Mouse (Mus musculus) c-Kit-positive CD71-negative TER-119-negative erythroid progenitor cells, embryonic 14.5 days (primary cell): ENCODE results near the gene Snx7.

ENCODE experiments used
- DNase-seq: peaks from one replicate; pipeline ENCODE4 v3.0.0-alpha.2; 2013; ENCODE audit warnings: low read depth

The Snx7 gene

DNA sequence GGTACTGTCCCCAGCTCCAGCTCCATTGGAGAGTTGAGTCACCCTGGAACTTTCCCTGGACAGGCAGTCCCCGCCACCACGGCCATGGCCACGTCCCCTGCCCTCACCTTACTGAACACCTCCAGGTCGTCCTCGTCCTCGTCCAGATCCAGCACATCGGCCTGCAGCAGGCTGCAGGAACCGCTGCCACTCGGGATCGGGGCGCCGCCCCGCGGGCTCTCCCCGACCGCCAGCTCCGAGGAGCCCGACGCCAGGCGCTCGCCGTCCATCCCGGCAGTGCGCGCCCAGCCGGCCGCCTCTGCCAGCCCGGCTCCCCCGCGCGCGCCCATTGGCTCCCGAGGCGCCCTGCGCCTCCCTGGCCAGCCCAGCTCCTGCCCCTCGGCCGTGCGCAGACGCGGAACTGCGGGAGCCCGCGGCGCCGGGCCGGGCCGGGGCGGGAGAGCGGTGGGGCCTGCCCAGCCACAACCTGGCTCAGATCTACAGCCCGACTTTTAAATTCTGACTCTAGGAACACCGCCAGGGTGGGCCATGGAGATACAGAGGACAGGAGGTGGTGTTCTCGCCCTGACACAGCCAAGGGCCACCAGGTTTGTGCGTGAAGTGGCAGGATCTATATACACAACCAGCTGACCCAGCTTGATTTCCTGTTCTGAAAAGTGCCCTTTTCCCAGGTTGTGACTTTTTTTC, at the start of gene Snx7:
Gene Snx7 (minus strand): TSS at position 300 of the 687 bp plus-strand sequence.
- DNase-seq, result peak; percentile 53

GRCm38 (mm10) chr3:117915420-117915819, 46.7 kb upstream of the Snx7 start:
- DNase-seq, result no peak

DNA sequence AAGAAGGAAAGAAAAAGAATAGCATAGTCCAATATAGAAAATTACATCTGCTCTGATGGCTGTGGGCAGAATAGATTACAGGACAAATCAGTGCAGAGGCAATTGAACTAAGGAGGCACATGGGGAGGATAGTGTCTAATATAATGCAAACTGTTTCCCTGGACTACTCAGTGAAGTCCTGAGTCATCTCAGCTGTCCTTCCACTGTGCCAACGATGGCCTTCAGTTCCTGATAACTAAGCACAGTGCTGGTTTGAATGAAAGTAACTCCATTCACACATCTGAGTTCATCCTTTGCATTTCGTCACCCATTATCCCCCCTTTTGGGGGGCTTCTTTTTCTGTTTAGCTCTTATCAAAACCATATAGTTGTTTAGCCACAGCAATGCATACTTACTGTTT, 25.0 kb upstream of the Snx7 start:
- no peak for DNase-seq

DNA sequence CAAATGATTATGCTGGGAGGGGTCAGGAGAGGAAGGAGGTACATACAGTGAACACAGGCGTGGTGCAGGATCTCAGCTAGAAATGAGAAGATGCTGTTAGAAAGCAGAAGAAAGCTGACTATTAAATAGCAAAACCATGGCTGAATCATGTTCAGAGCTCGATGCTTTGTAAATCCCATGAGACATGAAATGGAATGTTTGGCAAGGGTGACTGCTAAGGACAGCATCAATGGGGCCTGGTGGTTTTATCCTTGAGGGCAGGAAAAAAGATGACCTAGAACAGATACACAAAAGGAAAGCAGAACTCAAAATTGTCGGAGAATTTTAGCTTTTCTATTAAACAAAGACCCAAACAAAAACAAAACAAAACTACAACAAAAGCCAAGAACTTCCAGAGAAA, 6.7 kb upstream of the Snx7 start:
- DNase-seq, result no peak

GRCm38 (mm10) chr3:117873209-117873863, 4.6 kb upstream of the Snx7 start:
- DNase-seq, result no peak

- DNase-seq, result no peak
Measured at GRCm38 (mm10) chr3:117869324-117869715, 584 bp upstream of the Snx7 start.

GRCm38 (mm10) chr3:117868091-117868490, 645 bp downstream of the Snx7 start:
- DNase-seq, result no peak

- DNase-seq, result no peak
Measured at GRCm38 (mm10) chr3:117866696-117867407, 1.9 kb downstream of the Snx7 start.

- DNase-seq, result no peak
Measured at GRCm38 (mm10) chr3:117865621-117866020, 3.1 kb downstream of the Snx7 start.

DNA sequence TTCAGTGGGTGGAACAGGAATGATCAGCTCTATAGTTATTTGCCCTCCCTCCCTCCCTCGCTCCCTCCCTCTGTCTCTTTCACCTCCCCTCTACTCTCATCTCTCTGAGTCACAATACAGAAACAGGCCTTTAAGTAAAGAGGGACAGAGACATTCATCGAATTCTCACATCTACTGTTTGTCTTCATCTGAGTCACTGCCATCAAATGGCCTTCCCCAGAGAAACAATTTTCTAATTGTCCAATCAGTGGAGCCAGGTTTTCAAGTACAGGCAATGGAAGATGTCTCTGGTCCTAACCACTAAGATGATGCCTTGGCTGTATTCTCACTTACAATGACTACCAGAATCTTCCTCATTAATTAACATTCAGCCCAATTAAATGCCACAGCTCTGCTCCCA, 5.8 kb downstream of the Snx7 start:
- no peak for DNase-seq

- no peak for DNase-seq
Measured at GRCm38 (mm10) chr3:117861977-117862434, 6.7 kb downstream of the Snx7 start.

- no peak for DNase-seq
Measured at GRCm38 (mm10) chr3:117858996-117859395, 9.7 kb downstream of the Snx7 start.

DNA sequence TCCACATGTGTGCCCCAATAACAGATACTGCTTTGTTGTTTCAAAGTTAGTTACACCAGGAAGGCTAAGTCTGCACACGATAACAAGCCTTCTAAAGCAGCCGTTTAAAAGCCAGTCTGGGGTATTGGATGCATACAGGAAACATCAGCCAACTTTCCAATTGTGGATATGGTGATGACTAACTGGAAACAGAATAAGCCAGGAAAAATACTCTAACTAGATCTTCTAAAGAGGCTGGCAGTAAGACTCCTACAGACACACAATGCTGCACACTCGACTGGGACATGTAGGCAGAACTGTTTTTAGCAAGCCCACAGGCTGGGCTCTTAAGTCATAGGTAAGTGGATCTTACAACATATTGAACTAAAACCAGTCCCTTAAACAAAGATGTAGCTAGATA, 15.0 kb downstream of the Snx7 start:
- no peak for DNase-seq

- no peak for DNase-seq
Measured at GRCm38 (mm10) chr3:117852054-117852361, 16.7 kb downstream of the Snx7 start.

- no peak for DNase-seq
Measured at GRCm38 (mm10) chr3:117851278-117852053, 17.3 kb downstream of the Snx7 start.

DNA sequence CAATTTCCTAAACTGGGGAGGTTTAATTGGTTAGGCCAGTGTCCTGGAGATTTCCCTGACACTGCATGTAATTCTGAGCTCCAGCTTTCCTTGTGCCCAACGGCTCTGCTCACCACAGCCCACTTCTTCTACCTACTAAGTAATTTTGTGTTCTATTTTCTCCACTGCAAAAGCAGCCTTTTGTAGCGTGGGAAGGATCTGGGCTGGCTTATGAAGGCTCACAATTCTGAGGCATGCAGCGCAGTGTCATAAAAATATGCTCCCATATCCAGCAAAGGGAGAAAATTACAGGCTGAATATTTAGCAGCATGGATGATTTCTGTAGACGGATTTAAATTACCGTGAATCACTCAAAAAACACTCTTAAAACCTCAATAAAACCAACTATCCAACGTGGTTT, 19.9 kb downstream of the Snx7 start:
- no peak for DNase-seq

DNA sequence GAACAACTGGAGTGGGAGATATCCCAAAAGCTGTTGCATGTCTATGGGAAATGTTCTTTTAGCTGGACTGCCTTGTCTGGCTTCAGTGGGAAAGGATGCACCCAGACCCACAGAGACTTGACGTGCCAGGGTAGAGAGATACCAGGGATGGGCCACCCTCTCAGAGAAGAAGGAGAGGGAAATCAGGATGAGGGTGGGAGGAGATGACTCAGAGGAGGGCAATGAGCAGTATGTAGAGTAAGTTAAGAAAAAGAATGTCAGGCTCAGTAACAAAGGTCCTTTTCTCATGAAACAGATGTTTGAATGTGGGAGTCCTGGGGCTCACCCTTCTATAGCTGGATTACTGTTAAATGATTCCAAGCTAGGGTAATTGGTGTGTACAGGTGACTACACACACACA, 26.1 kb downstream of the Snx7 start:
- no peak for DNase-seq

GRCm38 (mm10) chr3:117839867-117840545, 28.7 kb downstream of the Snx7 start:
- DNase-seq, result no peak

GRCm38 (mm10) chr3:117838020-117838419, 30.7 kb downstream of the Snx7 start:
- no peak for DNase-seq

GRCm38 (mm10) chr3:117826486-117827200, 42.1 kb downstream of the Snx7 start:
- DNase-seq, result no peak

DNA sequence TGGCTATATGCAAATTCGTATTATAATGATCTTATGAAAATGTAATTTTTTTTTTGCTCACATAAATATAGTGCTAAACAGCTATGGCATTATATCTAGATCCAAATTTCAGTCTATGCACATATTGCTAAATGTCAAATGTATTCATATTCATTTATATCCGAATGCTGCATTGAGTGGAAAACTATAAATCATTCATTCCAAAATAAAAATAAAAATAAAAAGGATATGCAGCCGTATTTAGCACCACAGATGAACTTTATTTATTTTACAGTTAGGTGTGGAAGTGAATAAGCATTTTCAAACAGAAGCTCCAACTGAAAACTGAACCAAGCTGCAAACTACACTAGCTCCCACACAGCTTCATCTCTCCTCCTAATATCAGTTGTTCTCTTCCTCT, 45.5 kb downstream of the Snx7 start:
- DNase-seq, result no peak
